Mouse (Mus musculus) kidney, postnatal 25 days (tissue): ENCODE measurements around the gene Ptch1.

Source experiments
- DNase-seq, 2 experiments: peaks; one replicate each; pipeline ENCODE4 v3.0.0; 2021; ENCODE audit warnings: mixed read lengths in 2 of 2

Ptch1 gene

DNA sequence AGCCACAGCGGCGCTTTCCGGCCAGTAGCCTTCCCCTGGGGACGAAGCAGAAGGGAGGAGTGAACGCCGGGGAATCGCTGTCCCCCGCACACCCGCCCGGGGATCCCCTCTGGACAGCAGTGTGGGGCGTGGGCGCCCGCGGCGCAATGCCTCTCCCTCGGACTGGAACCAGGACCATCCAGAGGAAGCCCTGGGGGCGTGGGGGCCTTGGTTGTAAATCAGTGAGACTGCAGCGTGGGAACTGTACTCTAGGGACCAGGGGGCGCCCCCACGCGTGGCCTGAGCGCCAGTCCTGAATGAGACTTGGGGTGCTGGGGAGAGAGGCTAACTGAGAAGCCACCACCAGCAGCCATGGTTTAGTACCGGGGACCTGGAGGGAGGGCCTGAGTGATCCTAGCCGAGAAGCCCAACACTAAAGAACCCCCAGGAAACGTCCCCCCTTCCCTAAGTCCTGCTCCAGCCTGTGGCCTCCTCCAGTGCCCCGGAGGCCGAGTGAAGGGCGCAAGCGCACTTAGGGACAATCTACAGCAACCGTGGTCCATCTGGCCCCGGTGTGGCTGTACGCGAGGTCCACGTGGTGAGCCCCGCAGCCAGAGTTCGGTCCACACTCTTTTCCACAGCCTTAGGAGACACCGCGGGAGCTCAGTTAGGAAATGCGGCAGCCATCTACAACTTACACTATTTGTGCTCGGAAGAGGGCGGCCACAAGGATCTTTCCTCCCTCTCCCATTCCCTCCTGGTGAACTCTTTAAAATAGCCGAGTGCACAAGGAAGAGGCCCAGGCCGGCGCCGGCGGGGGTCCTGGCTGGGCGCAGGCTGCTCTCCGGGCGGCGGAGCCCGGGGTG is 9.4 kb downstream of the Ptch1 start:
- peak; percentile 56 to 73 for DNase-seq

DNA sequence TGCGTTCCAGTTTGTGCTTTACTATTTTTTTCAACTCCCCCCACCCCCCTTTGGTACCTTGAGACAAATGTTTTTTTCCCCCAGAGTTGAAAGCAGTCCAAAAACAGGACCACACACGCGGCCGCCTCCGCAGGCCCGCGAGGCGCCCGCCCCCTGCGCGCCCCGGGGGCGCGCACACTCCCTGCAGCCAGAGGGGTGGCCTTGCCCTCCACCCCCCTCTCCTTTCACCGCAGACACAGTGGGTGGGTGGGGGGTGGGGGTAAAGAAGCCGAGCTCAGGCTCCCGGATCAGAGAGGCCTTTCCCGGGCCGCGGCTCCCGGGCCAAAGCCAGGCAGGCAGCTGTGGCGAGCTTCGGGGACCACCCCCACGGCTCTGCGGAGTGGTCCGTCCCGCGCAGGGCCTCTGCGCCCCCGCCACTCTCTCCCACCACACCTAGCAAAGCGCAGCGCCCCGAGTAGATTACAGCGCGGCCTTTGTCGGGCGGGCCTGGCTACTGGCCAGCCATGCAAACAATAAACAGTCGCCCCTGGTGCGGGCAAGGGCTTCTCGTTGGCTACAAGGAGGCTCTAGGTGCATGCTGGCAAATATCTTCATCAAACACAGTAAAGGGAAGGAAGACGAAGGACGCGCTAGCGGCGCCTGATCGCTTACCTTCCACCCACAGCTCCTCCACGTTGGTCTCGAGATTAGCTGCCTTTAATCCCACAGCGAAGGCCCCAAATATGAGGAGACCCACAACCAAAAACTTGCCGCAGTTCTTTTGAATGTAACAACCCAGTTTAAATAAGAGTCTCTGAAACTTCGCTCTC is 10.2 kb downstream of the Ptch1 start:
- peak; percentile 75 to 84 for DNase-seq

DNA sequence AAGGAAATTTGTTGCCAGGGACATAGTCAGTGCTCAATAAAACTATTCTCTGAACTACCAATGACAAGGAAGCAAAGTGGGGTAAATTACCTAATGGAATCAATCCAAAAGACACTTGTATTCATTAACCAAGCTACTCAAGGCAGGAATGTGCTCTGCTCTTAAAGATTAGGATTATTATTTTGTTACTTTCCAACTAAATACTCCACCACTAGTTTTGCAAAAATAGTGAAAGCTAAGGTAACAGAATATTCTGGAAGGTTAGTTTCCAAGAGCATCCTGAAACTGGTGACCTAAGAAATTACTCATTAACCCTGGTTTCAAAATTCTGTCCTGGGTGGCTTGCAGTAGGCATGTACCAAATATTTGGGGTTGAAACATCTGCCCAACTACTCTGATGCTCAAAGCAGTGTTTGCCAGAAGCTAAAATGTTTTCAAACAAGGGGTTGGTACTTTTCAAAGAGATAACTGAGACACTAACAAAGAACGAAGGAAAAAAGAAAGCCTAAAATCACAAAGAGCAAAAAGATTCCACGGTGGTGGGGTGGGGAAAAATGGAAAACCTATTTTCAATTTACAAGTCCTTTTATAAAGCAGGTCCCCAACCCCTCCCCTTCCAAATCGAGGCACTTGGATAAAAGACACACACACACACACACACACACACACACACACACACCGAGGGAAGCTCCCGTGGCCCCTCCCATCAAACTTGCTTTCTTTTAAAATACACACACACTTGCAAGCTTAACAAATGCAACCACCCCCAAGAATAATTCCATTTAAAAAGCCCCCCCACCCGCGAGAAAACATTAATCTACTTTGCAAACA is 11.0 kb downstream of the Ptch1 start:
- peak; percentile 41 to 55 for DNase-seq

DNA sequence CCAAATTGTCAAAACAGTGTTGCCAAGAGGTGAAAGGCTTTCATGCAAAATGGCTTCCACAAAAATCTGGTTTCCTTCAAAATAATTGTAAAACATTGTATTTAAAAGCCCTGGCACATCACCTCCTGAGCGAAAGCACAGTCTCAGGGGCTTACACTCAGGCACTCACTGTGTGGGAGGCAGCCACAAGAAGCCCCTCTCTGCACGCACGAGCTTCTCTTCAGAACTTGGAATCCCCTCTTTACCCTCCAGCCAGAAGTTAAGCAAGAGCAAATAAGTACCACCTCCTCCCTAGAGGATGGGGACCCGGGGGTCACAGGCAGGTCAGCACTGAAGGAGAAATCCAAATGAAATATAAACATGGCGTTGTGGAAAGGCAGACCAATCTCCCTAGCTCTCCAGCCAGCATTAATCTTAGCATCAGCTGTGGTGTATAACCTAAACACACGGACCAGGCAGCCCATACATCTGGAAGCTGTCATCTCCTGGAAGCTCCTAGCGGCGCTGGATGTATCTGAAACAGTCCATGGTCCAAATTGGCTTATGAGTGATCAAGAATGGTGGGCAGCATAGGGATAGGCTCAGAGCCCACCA is 15.0 kb downstream of the Ptch1 start:
- no peak for DNase-seq

DNA sequence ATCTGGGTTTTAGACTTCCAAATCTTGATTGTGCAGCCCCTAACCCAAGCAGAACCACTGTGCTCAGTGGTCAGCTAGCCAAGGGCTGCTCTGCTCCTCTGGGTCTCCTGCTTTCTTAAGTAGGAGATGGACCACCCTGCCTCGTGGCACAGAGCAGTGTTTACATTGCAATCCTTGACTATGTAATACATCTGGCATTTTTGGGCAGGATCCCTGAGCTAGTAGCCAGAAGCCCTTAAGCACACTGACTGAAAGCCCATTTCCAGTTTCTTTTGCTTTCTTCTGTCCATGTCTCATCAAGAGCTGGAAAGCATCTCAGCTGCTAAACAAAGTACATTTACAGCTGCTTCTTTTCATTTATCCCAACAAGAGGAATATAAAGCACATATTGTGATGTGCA is 17.0 kb downstream of the Ptch1 start:
- no peak for DNase-seq

DNA sequence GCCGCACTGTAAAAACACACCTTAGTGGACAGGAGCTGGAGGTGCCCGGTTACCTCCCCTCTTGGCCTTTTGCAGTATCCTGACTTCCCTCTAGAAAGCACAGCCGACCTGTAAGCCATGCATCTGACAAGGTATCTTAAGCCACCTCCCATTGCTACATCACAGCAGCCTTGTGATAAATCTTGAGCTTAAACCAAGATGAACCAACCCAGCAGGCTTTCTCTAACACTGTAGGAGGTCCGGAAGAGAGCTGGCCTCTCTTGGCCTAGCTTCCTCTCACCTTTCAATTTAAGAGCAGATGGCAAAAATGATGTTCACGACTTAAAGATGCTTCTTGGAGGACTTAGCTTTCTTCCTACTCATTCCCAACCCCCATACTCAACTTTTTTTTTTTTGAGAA is 17.5 kb downstream of the Ptch1 start:
- no peak for DNase-seq

DNA sequence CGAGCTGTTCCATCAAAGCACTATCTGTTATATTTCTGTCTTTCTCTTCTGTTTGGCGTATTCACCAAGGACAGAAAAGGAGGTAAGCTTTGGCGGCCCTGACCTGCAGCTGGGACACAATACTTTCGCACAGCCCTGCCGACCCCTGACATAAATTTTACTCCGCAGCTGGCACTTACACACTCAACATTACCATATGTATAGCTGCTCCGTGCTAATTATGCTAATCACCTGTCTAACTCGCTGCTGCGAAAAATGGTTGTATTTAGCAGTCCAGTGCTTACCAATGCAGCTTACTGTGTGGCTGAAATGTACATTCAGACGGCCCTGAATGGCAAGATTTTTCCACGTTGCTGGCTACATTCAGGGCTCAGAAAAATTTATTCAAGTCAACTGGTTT is 18.8 kb downstream of the Ptch1 start:
- no peak for DNase-seq

DNA sequence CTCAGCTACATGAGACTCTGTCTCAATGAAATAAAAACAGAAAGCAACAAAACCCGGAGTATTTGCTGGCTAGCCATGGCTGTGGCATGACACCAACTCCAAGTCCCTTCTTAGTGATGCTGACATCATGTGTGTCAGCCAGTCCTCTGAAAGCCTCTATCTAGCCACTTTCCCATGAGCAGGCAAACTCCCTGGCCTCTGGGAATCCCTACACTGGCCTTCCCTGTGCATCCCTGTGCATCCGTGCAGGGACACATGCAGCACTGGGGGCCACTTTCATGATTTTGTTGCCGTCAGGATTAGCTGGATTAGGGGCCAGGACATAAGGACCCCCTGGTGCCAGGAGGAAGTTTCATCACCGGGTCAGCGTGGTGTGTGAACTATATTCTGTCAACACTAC is 20.0 kb downstream of the Ptch1 start:
- no peak for DNase-seq

DNA sequence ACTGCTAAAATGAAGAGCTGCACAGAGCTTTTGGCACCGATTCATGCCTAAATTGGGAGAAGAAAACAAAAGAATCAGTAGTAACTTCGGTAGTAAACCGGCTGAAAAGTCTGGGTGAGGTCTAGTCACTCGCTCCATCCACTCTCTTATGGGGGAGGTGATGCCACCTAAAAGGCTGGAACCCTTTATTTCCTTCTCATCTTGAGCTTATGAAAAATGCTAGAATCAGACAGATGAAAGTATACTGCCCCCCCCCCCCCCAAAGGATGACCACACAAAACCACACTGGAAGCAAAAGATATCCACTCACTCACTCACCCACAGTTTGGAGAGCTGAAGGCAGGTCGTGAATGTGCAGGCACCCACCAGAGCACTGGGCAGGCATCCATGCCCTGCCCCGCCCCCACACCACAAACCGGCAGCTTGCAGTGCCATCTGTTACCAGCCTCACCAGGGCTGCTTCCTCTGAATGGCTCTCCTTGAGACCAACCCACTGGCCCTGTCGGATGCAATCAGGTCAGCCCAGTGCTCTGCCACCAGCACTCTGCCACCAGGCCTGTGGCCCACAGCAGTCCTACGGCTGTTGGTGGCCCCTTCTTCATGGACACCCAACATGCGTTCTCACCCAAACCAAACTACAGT is 21.0 kb downstream of the Ptch1 start:
- DNase-seq, result peak; percentile 27 to 56

DNA sequence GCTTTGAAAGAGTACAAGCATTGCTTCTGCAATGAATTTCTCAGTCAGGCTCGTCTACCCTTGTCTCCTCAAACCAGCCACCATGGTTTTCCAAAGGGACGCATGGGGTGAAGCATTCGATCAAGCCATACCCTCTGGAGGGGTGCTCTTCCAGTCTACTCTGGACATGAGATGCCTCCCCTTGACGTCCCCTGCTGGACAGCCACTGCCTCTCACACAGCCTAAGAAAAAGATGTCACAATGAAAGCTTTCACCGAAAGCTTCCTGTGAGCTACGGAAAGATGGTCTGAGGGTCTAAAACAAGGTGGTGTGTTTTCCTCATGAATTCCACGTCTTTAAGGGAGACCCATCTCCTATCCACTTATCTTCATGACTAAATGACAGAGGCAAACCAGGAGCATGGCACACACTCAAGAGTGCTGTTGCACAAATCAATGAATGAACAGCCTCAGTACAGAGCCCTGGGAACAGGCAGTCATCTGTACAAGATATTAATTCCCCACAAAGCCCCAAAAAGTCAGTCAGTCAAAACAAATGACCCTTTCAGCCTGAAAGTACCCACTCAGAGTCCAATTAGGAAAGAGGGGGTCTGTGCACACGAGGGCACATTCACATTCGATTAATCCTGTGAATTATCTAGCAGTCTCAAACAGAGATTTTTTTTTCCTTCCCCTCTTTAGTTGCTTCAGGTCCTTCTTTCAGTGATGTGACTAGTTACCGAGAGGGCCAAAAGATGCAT is 21.7 kb downstream of the Ptch1 start:
- DNase-seq, result no peak

DNA sequence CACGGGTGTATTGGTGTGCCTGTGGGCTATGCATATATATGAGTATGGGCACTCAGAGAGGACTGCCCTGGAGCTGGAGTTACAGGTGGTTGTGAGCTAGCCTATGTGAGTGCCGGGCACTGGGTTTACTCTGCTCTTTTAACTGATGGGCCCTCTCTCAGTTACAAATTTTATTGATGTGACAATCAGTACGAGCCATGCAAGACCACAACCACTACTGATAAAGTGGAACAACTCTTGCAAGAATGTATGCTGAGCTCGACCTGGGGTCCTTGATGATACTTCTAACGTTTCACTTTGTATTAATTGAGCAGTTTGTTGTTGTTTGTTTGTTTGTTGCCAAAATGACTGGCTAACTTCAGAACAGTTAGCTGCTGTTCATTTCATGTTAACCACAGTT is 23.0 kb downstream of the Ptch1 start:
- no peak for DNase-seq

DNA sequence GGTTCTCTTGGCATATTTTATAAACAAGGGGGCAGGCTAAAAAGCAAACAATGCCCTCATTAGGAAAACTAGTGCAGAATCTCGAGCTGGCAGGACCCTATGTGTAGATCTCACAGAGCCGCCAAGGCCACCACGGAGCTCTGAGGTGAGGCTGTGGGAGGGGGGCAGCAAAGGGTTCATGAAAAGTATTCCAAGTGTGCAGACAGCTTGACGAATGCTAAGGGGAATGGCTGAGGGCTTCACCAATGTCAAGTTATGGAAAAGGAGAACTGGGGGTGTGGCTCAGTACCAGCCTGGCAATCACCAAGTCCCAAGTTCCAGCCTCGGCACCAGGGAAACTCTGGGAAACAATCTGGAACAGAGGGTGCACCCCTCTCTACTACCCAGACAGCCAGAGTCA is 24.2 kb downstream of the Ptch1 start:
- no peak for DNase-seq

DNA sequence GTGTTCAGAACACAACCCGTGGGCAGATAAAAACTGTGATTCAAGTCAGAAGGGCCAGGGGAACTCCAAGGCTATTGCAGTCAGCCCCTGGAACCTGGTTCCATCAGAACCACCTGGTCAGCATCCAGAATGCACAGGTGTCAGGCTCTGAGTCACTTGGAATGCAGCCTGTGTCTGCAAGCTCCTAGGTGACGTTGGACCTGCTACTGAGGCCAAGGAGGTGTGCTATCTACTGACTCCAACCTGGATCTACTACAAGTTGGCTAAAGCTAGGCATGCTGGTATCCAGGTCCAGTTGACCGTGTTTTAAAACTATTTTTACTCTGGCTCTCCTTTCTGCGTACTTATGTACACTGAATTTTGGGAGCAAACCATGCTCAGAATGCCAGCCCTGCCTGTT is 24.8 kb downstream of the Ptch1 start:
- no peak for DNase-seq

DNA sequence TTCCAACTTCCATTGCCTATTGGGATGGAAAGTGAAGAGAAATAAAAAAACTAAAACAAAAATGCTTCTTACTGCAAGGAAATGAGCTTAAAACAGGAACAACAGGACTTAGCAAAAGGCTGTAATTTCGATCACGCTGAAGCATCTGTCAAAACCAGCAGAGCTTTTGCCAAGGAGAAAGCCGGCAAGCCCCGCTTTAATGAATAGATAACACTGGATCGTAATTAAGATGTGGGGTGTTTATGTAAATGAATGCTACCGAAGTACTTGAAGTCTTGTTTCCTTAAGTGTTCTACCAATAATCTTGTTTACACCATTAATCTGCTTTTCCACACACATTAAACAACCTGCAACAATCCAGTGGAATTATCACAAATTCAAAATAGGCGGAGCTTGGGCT is 28.1 kb downstream of the Ptch1 start:
- no peak for DNase-seq

DNA sequence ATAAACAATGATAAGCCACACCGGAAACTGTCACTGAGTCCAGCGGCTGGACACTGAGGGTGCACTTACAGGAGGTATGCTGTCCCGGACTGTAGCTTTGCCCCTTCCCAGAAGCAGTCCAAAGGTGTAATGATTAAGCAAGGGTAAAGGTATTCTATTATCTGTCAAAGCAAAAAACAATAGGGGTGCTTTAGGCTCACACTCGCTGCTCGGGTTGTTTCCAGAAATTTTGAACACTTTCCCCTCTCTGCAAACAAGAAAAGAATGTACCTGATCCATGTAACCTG is 28.5 kb downstream of the Ptch1 start:
- peak in 1 of 2 experiments; percentile 33 for DNase-seq

DNA sequence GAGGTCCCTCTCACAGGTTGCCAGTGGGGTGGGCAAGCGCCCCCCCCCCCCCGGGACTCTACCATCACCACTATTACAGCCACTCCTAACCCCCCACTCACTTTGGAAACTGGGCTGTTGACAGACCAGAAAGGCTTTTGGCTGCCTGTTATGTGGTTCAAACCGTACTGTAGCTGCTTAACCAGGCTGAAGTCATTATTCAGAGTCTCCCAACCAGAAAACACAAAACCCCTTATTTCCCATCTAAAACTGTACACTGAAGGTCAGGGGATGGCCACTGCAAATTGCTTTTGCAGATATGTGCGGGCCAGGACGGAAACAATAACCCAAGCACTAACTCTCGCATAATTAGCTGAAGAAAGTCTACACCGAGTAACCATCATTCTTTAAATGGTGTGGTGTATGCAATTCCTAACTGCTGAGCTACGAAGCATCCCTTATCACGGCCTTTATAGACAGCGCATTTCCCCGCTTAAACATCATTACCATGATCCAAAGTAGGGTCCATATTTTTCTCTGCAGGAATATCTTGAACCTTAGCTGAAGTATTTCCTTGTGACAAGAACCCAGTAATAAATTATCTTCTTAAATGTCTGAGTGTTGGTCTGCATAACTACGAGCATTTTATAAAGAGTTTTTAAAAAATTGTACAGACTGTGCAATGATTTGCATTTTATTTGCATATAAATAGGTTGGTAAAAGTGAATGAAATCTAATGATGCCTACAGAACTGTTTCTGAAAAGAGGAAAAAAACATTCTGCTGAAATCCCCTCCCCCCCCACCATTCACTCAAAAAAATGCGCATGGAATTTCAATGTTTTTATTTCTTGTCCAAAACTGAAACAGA is 29.1 kb downstream of the Ptch1 start:
- DNase-seq, result no peak

DNA sequence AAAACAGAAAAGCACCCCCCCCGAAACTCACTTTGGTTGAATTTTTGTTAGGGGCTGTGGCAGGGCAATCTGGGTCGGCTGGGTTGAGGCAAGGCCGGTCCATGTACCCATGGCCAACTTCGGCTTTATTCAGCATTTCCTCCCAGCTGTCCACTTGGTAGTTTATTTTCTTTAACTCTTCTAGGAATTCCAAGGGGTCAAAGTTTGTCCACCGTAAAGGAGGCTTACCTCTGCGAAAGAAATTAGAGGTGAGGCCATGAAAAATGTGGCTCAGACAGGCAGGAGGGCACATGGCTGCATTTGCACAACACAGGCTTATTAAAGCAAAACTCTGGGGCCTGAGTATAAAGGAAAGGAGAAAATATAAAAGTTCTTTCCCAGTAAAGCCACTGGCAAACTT is 29.9 kb downstream of the Ptch1 start:
- DNase-seq, result no peak

DNA sequence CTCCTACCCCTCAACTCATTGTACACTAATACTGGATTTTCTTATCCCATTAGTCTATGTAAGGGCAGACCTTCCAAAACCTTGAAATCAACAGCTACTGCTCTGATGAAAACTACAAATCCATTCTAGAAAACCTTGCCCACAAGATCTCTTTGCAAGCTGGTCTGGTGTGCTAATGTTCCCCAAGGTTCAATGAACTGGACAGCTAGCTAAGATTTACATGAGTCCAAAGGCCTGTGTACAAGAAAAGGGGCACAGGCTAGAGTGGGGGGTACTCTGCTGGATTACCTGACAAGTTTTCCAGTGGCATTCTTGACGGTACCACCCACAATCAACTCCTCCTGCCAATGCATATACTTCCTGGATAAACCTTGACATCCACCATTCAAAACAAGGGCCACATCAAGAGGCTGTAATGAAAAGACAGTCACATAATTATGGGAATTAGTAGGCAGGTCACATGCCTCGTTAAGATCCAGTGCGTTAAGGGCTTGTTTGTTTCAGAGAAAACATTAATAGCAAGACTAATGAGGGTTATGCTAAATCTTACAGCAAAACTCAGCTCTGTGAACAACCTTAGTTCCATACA is 30.5 kb downstream of the Ptch1 start:
- no peak for DNase-seq

DNA sequence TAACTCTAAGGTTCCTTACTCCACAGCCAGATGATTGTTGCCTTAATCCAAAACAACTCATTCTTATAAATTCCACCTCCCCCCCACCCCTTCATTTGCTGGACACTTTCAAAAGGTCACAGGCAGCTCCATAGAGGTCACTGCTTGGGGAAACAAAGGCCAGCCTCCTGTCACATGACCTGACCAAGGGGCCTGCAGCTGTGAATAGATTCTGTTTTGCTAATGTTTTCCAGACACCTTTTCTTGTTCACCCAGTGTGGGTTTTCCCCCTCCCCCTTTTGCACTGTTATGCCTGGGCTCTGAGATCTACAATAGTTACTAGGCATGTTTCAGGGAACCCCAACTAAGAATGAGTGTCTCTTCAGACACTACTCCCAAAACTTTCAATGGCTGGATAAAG is 31.9 kb downstream of the Ptch1 start:
- no peak for DNase-seq

DNA sequence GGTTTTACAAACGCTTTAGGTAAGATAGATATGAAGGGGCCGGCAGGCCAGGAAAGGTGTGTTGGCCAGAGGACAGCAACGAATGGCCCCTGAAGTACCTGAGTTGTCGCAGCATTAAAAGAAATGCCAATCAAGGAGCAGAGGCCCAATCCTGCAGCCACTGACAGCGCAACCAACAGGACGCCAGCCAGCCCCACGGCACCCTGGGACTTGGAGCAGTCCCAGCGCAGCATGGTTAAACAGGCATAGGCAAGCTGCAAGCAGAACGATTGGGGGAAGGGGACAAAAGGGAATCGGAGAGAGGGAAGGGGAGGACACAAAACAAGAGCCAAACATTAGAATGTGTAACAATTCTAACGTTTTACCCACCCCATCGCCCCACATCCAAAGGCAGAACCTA is 32.8 kb downstream of the Ptch1 start:
- DNase-seq, result no peak

DNA sequence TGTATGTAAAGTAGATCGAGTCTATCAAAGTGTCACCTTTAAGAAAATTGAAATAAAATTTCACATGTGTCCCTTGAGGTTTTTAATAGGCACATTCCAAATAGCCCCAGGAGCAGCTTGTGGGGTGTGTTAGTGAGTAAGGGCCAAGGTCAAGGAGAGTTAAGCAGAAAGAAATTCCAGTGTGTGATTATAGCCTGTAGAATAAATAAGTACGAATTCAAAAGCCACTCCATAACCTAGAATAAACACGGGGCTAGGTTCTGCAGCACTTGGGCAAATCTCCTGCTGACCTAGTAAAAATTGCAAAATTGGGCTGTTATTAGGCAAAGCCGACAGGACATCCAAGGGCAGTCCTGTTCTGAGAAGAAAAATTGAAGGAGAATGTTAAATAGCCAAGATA is 38.4 kb downstream of the Ptch1 start:
- DNase-seq, result no peak
